Mouse (Mus musculus) heart, embryonic 16.5 days (tissue): ENCODE measurements around the gene Hdac11. TPM values are rescaled to one million over a fixed set of nuclear protein-coding genes. Genes with fewer than 3 reads are reported as not detected.

Experiments
- ATAC-seq: fragments of 200-750 bp; cut with Nextera tagmentation; replicated peaks from 2 replicates; pipeline ENCODE4 v1.8.0; 2017; ENCODE audit warnings: moderate number of reproducible peaks; ENCODE audit not compliant: insufficient read depth, low FRiP score; ENCODE audit errors: extremely low read depth
- H3K27ac ChIP-seq: fragments of 300-500 bp; sonication (generic); 2 replicates; pipeline ENCODE4 v1.5.1; 2014; ENCODE audit warnings: mild to moderate bottlenecking, low read length, control low read depth, moderate library complexity
- H3K27me3 ChIP-seq: fragments of 300-500 bp; sonication (generic); 2 replicates; pipeline ENCODE4 v1.6.1; 2014; ENCODE audit warnings: low read length, mixed read lengths; ENCODE audit not compliant: control insufficient read depth, insufficient read depth
- H3K36me3 ChIP-seq: fragments of 300-500 bp; sonication (generic); 2 replicates; pipeline ENCODE4 v1.6.1; 2014; ENCODE audit not compliant: control insufficient read depth, insufficient read depth
- H3K4me1 ChIP-seq: fragments of 300-500 bp; sonication (generic); 2 replicates; pipeline ENCODE4 v1.6.1; 2014; ENCODE audit warnings: low read length, mixed read lengths; ENCODE audit not compliant: control insufficient read depth, insufficient read depth
- H3K4me2 ChIP-seq: fragments of 300-500 bp; sonication (generic); 2 replicates; pipeline ENCODE4 v1.6.1; 2014; ENCODE audit warnings: low read depth, mild to moderate bottlenecking, control low read depth, low read length
- H3K4me3 ChIP-seq: fragments of 300-500 bp; sonication (generic); 2 replicates; pipeline ENCODE4 v1.5.1; 2014; ENCODE audit warnings: mild to moderate bottlenecking, control low read depth, low read length
- H3K9ac ChIP-seq: fragments of 300-500 bp; sonication (generic); 2 replicates; pipeline ENCODE4 v1.6.1; 2014; ENCODE audit warnings: low read length, control low read depth
- H3K9me3 ChIP-seq: fragments of 300-500 bp; sonication (generic); replicated peaks from 2 replicates; pipeline ENCODE4 v1.6.1; 2016; ENCODE audit warnings: low read length; ENCODE audit not compliant: control insufficient read depth
- WGBS: fragments of 180-500 bp; shearing (Covaris S2); extraction: QIAGEN DNeasy Blood & Tissue Kit; methylation state at CpG from one replicate; pipeline ENCODE4 v1.1.7; 2014; 5-methylcytosine and 5-hydroxymethylcytosine counted together
- polyA plus RNA-seq: library from polyadenylated mRNA; unstranded; fragments of >200 nt; fragmentation: Nextera tagmentation; extraction: Ambion mirVana; gene quantifications from 2 replicates; pipeline ENCODE4 v1.2.1, GENCODE M21; 2015

Gene Hdac11
- polyA plus RNA-seq, 1 experiment from 2014 or later, result 10.8 TPM

- no peaks in the 10 kb centered on the region for H3K4me1 ChIP-seq
- H3K9me3 ChIP-seq, result no peaks in the 10 kb centered on the region
- ATAC-seq, result no peak
- H3K4me2 ChIP-seq, result no peak overlapping the region
- no peak overlapping the region for H3K4me3 ChIP-seq
- no peak overlapping the region for H3K9ac ChIP-seq
- WGBS, result 68% methylated on average over 3 of the region's 3 CpGs
- H3K36me3 ChIP-seq, result no peaks in the 10 kb centered on the region; the same call in 1 of the 2 replicates
- H3K27ac ChIP-seq, result no peak overlapping the region
- H3K27me3 ChIP-seq, result no peaks in the 10 kb centered on the region
Observed at GRCm38 (mm10) chr6:91171396-91171895, 15.0 kb downstream of the Hdac11 start.

DNA sequence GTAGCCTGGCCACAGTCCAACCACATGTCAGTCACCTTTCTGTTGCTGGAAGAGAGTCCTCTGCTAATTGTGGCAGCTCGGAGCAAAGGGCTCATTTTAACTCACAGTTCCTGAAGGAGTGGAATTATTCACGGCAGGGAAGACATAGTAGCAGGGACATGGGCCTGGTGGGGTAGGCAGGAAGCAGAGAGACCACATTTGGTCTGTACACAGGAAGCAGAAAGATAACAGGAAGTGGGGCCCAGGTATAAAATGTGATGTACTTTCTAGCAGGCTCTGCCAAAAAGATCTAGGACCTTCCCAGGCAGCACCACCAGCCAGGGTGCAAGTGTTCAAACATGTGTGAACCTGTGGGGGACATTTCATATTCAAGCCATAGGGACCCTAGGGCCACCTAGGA is 15.9 kb downstream of the Hdac11 start:
- 38% methylated on average over 2 of the region's 2 CpGs for WGBS
- no peak for ATAC-seq
- H3K9me3 ChIP-seq, result no peaks in the 10 kb centered on the region

GRCm38 (mm10) chr6:91173221-91173880 is 16.9 kb downstream of the Hdac11 start:
- H3K9ac ChIP-seq, result no peak overlapping the region
- no peak overlapping the region for H3K4me2 ChIP-seq
- H3K4me1 ChIP-seq, result no peaks in the 10 kb centered on the region
- H3K27me3 ChIP-seq, result no peaks in the 10 kb centered on the region
- H3K36me3 ChIP-seq, result no peaks in the 10 kb centered on the region; the same call in 1 of the 2 replicates
- WGBS, result 47% methylated on average over 7 of the region's 7 CpGs
- H3K4me3 ChIP-seq, result no peak overlapping the region
- ATAC-seq, result peak; percentile 72
- no peaks in the 10 kb centered on the region for H3K9me3 ChIP-seq
- H3K27ac ChIP-seq, result no peak overlapping the region

More for the DNA sequence above, 15.9 kb downstream of the Hdac11 start:
- no peak overlapping the region for H3K9ac ChIP-seq
- no peak overlapping the region for H3K4me2 ChIP-seq
- H3K27ac ChIP-seq, result no peak overlapping the region
- H3K4me3 ChIP-seq, result no peak overlapping the region
- H3K4me1 ChIP-seq, result no peaks in the 10 kb centered on the region
- H3K27me3 ChIP-seq, result no peaks in the 10 kb centered on the region
- H3K36me3 ChIP-seq, result no peaks in the 10 kb centered on the region; the same call in 1 of the 2 replicates

DNA sequence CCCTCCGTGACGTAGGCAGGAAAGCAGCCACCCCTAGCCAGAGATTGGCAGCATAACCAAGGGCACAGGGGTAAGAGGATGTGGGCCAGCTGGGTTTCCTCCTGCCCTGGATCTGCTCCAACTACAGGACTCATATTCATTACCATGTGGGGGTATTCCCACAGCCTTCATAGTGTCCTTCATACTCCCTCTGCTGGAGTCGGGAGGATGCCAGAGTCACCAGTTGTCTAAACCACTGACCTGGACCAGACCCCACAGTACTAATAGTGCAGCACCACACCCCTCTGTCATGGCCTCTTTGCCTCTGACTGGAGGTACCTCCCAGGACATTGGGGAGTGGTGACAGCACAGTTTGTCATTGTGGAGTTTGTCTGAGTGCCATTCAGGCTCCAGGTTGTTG is 17.7 kb downstream of the Hdac11 start:
- Histone ChIP-seq H3K4me2 (no peak overlapping the region), H3K9ac (no peak overlapping the region), H3K27me3 (no peaks in the 10 kb centered on the region), H3K36me3 (no peaks in the 10 kb centered on the region; the same call in 1 of the 2 replicates), H3K4me1 (no peaks in the 10 kb centered on the region), H3K4me3 (no peak overlapping the region), H3K27ac (no peak overlapping the region), H3K9me3 (no peaks in the 10 kb centered on the region)
- ATAC-seq, result no peak
- 51% methylated on average over 3 of the region's 3 CpGs for WGBS

DNA sequence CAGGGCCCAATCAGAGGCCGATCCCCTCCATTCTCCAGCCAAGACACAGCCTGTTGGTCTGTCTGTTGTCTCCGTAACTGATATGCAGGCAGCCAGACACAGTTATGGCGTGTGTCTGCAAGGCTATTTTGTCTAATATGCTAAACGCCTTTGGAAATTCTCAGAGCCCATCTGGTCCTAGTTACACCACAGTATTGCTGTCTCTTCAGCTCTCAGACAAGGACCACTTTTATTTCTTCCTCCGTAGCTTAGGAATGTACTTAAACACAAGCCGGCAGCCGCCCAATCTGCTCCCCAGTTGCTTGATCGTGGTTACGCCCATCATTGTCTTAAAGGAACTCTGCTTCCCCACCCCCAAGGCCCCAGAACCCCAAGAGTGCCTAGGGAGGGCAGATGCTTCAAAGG is 24.3 kb downstream of the Hdac11 start:
- Histone ChIP-seq H3K9ac (no peak overlapping the region), H3K36me3 (no peaks in the 10 kb centered on the region), H3K4me3 (no peak overlapping the region), H3K27me3 (no peaks in the 10 kb centered on the region), H3K9me3 (no peaks in the 10 kb centered on the region), H3K27ac (0 out of 2 replicates have a peak overlapping the region, but pooled peaks have one; percentile 6), H3K4me2 (no peak overlapping the region), H3K4me1 (peaks cover 12% of the 10 kb centered on the region)
- WGBS, result 63% methylated on average over 9 of the region's 9 CpGs
- no peak for ATAC-seq

DNA sequence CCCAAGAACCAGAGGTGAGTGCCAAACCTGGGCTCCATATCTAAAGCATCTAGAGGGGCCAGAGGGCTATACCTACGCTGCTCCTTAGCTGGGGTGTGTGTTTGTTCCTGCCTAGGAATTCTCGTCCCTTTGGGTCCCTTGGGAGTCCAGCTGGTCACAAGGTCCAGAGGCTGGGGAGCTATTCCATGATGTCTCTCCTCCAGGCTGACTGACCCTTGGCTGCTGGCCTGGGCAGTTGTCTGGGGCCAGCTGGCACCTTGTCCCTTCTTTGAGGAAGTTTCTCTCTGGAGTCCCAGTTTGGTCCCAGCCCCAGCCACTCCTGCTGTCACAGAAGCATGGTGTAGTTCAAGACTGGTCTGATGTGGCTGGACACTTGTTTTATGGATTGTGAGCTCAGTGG is 24.9 kb downstream of the Hdac11 start:
- Histone ChIP-seq H3K4me3 (no peak overlapping the region), H3K9me3 (no peaks in the 10 kb centered on the region), H3K4me1 (peaks cover 12% of the 10 kb centered on the region), H3K27ac (0 out of 2 replicates have a peak overlapping the region, but pooled peaks have one; percentile 6), H3K4me2 (no peak overlapping the region), H3K36me3 (no peaks in the 10 kb centered on the region), H3K27me3 (no peaks in the 10 kb centered on the region), H3K9ac (no peak overlapping the region)
- WGBS, result 73% methylated on average over 2 of the region's 2 CpGs
- ATAC-seq, result peak; percentile 31; the same call in 1 of the 2 replicates

DNA sequence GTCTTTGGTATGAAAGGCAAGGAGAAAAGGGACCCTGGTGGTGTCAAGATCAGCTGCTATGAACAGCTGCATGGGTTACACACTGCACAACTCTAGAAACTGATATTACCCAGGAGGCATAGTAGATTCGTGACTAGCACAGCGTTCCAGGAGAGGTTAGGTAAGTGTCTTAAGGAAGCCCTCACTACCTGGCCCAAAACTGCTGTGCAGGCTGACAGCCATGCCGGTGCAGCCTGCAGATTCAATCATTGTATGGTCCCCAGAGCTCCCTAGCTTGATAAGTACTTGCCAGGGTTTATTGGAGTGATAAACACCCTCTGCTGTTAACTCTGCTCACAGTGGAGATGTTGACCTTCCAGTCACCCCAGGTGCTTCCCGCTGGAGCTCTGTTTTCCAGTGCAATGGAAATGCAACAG is 25.6 kb downstream of the Hdac11 start:
- Histone ChIP-seq H3K27me3 (no peaks in the 10 kb centered on the region), H3K4me2 (no peak overlapping the region), H3K36me3 (no peaks in the 10 kb centered on the region), H3K9me3 (no peaks in the 10 kb centered on the region), H3K4me1 (peaks cover 12% of the 10 kb centered on the region), H3K9ac (no peak overlapping the region), H3K27ac (no peak overlapping the region), H3K4me3 (no peak overlapping the region)
- 55% methylated on average over 4 of the region's 4 CpGs for WGBS
- ATAC-seq, result no peak

GRCm38 (mm10) chr6:91183041-91183440 is 26.6 kb downstream of the Hdac11 start:
- peaks cover 19% of the 10 kb centered on the region for H3K4me1 ChIP-seq
- no peaks in the 10 kb centered on the region for H3K9me3 ChIP-seq
- no peaks in the 10 kb centered on the region for H3K36me3 ChIP-seq
- H3K27ac ChIP-seq, result no peak overlapping the region
- no peak overlapping the region for H3K9ac ChIP-seq
- no peak for ATAC-seq
- H3K4me2 ChIP-seq, result no peak overlapping the region
- no peak overlapping the region for H3K4me3 ChIP-seq
- 37% methylated on average over 1 of the region's 1 CpGs for whole genome bisulfite sequencing
- no peaks in the 10 kb centered on the region for H3K27me3 ChIP-seq

DNA sequence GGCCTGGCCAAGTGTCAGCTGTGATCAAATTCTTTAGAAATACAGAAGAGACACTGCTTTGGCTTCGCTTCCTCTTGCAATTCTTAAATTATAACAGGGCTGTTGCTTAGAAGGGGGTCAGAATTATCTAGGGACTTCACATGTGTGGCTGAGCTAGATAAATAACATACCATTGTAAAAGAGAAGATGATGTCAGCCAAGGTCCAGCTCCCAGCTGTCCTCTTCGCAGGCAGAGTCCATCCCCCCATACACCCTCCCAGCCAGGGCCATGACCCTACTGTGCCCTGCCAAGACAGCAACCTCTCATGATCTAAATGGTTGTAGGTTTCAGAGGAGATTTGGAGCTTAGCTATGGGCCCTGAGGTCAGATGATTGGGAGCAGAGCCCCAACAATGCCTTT is 27.5 kb downstream of the Hdac11 start:
- no peak overlapping the region for H3K9ac ChIP-seq
- no peak overlapping the region for H3K4me3 ChIP-seq
- H3K4me1 ChIP-seq, result peaks cover 19% of the 10 kb centered on the region
- H3K27ac ChIP-seq, result no peak overlapping the region
- no peak for ATAC-seq
- no peak overlapping the region for H3K4me2 ChIP-seq
- no peaks in the 10 kb centered on the region for H3K36me3 ChIP-seq
- 51% methylated on average over 2 of the region's 2 CpGs for WGBS
- no peaks in the 10 kb centered on the region for H3K27me3 ChIP-seq
- H3K9me3 ChIP-seq, result no peaks in the 10 kb centered on the region
